Mouse (Mus musculus) telencephalon, adult 2 months (tissue): ENCODE measurements around the gene Capg.
"Not testable (repeated sequence)": the region's sequence is repeated elsewhere in the genome, so short reads cannot be mapped to it uniquely, and the experiment has no call there.

Experiments used
- DNase-seq: peaks from one replicate; pipeline ENCODE4 v3.0.0-alpha.2; 2011; ENCODE audit warnings: low read depth, low spot score

Capg gene

GRCm38 (mm10) chr6:72532580-72532979 lies 11.6 kb upstream of the Capg start:
- peak; percentile 63 for DNase-seq

- not testable (repeated sequence) for DNase-seq
These were observed 10.6 kb upstream of the Capg start for GRCm38 (mm10) chr6:72533555-72533954.

GRCm38 (mm10) chr6:72534035-72534809 lies 10.0 kb upstream of the Capg start:
- DNase-seq = no peak

GRCm38 (mm10) chr6:72535165-72535564 lies 9.0 kb upstream of the Capg start:
- DNase-seq = peak; percentile 50

GRCm38 (mm10) chr6:72537998-72538500 lies 6.1 kb upstream of the Capg start:
- no peak for DNase-seq

- peak; percentile 96 for DNase-seq
These were observed 5.6 kb upstream of the Capg start for GRCm38 (mm10) chr6:72538562-72539031.

GRCm38 (mm10) chr6:72543265-72543850 lies 833 bp upstream of the Capg start:
- DNase-seq = no peak

- DNase-seq = no peak
These were observed 1.2 kb downstream of the Capg start for GRCm38 (mm10) chr6:72545377-72545776.

- no peak for DNase-seq
These were observed 2.9 kb downstream of the Capg start for GRCm38 (mm10) chr6:72547121-72547520.

- DNase-seq = no peak
These were observed 3.7 kb downstream of the Capg start for GRCm38 (mm10) chr6:72547862-72548261.

- no peak for DNase-seq
These were observed 4.9 kb downstream of the Capg start for GRCm38 (mm10) chr6:72549041-72549580.

- no peak for DNase-seq
These were observed 5.8 kb downstream of the Capg start for GRCm38 (mm10) chr6:72550025-72550424.

GRCm38 (mm10) chr6:72550503-72551100 lies 6.4 kb downstream of the Capg start:
- DNase-seq = no peak

GRCm38 (mm10) chr6:72552171-72553078 lies 8.2 kb downstream of the Capg start:
- peak; percentile 66 for DNase-seq

GRCm38 (mm10) chr6:72553079-72553412 lies 8.9 kb downstream of the Capg start:
- no peak for DNase-seq

GRCm38 (mm10) chr6:72560801-72561200 lies 16.6 kb downstream of the Capg start:
- DNase-seq = no peak

- no peak for DNase-seq
These were observed 18.3 kb downstream of the Capg start for GRCm38 (mm10) chr6:72562486-72562885.

- DNase-seq = no peak
These were observed 18.7 kb downstream of the Capg start for GRCm38 (mm10) chr6:72562894-72563293.

- no peak for DNase-seq
These were observed 21.3 kb downstream of the Capg start for GRCm38 (mm10) chr6:72565506-72565905.

GRCm38 (mm10) chr6:72566044-72566443 lies 21.9 kb downstream of the Capg start:
- DNase-seq = peak; percentile 68

GRCm38 (mm10) chr6:72567508-72567907 lies 23.3 kb downstream of the Capg start:
- DNase-seq = no peak
